Comparison of ENCODE assay signal across 8 mouse cellular contexts in genomic region chr4:106865415-106866110, GRCm38 (mm10). TPM values are rescaled to one million over a fixed set of nuclear protein-coding genes. Genes with fewer than 3 reads are reported as not detected.
A peak's percentile ranks its signal among the peaks of the same experiment; 100 is the strongest.
DNase-seq lines count a peak whose midpoint lies in the region; ATAC-seq and TF ChIP-seq lines count a peak whose summit lies in the region.

No protein-coding gene starts in this region.

- H3K4me2 ChIP-seq in lung, embryonic 14.5 days = peak overlapping the region; percentile 32
- H3K4me2 ChIP-seq in embryonic facial prominence, embryonic 14.5 days (ENCODE audit: low read depth, low read length) = peak overlapping the region; percentile 27
- peak overlapping the region; percentile 19 for H3K4me2 ChIP-seq in neural tube, embryonic 12.5 days (replicated peaks)

- peak; percentile 43 for ATAC-seq in lung, embryonic 14.5 days (ENCODE audit: insufficient read depth)
- ATAC-seq in embryonic facial prominence, embryonic 14.5 days (ENCODE audit: low read depth) = peak; percentile 30
- peak; percentile 64 for ATAC-seq in neural tube, embryonic 12.5 days (ENCODE audit: low FRiP score, low read depth)

- peak overlapping the region; percentile 44 for H3K9ac ChIP-seq in lung, embryonic 14.5 days
- H3K9ac ChIP-seq in embryonic facial prominence, embryonic 14.5 days (ENCODE audit: low read depth, low read length) = peak overlapping the region; percentile 47
- H3K9ac ChIP-seq in neural tube, embryonic 12.5 days = peak overlapping the region; percentile 26; the same call in 1 of the 2 replicates

- H3K4me3 ChIP-seq in lung, embryonic 14.5 days (ENCODE audit: low read depth, low read length) = no peak overlapping the region
- H3K4me3 ChIP-seq in embryonic facial prominence, embryonic 14.5 days (ENCODE audit: low read depth, low read length) = no peak overlapping the region
- no peak overlapping the region for H3K4me3 ChIP-seq in neural tube, embryonic 12.5 days

- no peak for TF ChIP-seq CTCF in lung, embryonic 14.5 days (IDR thresholded peaks at IDR 0.05; ENCODE audit: low read depth)

- WGBS in lung, embryonic 14.5 days = 8% methylated on average over 19 of the region's 19 CpGs
- WGBS in embryonic facial prominence, embryonic 14.5 days = 13% methylated on average over 18 of the region's 19 CpGs
- WGBS in neural tube, embryonic 12.5 days = 6% methylated on average over 19 of the region's 19 CpGs

- no peaks in the 10 kb centered on the region for H3K9me3 ChIP-seq in lung, embryonic 14.5 days (ENCODE audit: low read depth, low read length)
- no peaks in the 10 kb centered on the region for H3K9me3 ChIP-seq in embryonic facial prominence, embryonic 14.5 days (ENCODE audit: control insufficient read depth, low read length)
- no peaks in the 10 kb centered on the region for H3K9me3 ChIP-seq in neural tube, embryonic 12.5 days

- H3K27ac ChIP-seq in lung, embryonic 14.5 days (ENCODE audit: low read depth) = peak overlapping the region; percentile 95
- H3K27ac ChIP-seq in embryonic facial prominence, embryonic 14.5 days (replicated peaks; ENCODE audit: low read depth, low read length) = peak overlapping the region; percentile 89
- H3K27ac ChIP-seq in neural tube, embryonic 12.5 days = peak overlapping the region; percentile 72

- DNase-seq in lung, embryonic 14.5 days = peak; percentile 73
- no peak for DNase-seq in lung, postnatal 14 days
- peak; percentile 68 for DNase-seq in embryonic facial prominence, embryonic 14.5 days (ENCODE audit: low spot score)
- DNase-seq in kidney, postnatal 10 days = peak; percentile 75
- no peak for DNase-seq in spleen, postnatal 10 days (ENCODE audit: low spot score in 2 of 2)
- no peak for DNase-seq in adrenal gland, postnatal 36 days
- no peak for DNase-seq in left cerebral cortex, adult 9 months (ENCODE audit: low spot score in 2 of 2)

- peaks cover 44% of the 10 kb centered on the region for H3K4me1 ChIP-seq in lung, embryonic 14.5 days (ENCODE audit: insufficient read depth)
- H3K4me1 ChIP-seq in embryonic facial prominence, embryonic 14.5 days (ENCODE audit: control insufficient read depth, insufficient read depth, low read length) = peaks cover 63% of the 10 kb centered on the region
- peaks cover 50% of the 10 kb centered on the region for H3K4me1 ChIP-seq in neural tube, embryonic 12.5 days

- H3K27me3 ChIP-seq in lung, embryonic 14.5 days (ENCODE audit: insufficient read depth, low read length) = no peaks in the 10 kb centered on the region
- H3K27me3 ChIP-seq in embryonic facial prominence, embryonic 14.5 days (replicated peaks; ENCODE audit: control insufficient read depth, insufficient read depth, low read length) = no peaks in the 10 kb centered on the region
- no peaks in the 10 kb centered on the region for H3K27me3 ChIP-seq in neural tube, embryonic 12.5 days (replicated peaks)

- H3K36me3 ChIP-seq in lung, embryonic 14.5 days (ENCODE audit: insufficient read depth) = no peaks in the 10 kb centered on the region
- no peaks in the 10 kb centered on the region for H3K36me3 ChIP-seq in embryonic facial prominence, embryonic 14.5 days (ENCODE audit: control insufficient read depth, insufficient read depth, low read length)
- no peaks in the 10 kb centered on the region for H3K36me3 ChIP-seq in neural tube, embryonic 12.5 days

RNA-seq across cellular contexts. Expression of gene Ssbp3, which starts 44.9 kb away (rescaled TPM):
- polyA plus RNA-seq in lung, embryonic 14.5 days (2014; fragmentation: Nextera tagmentation; extraction: Ambion mirVana) = 69.5 and 80.2 TPM in 2 replicates
- 72.9 and 88.2 TPM in 2 replicates for polyA plus RNA-seq in embryonic facial prominence, embryonic 14.5 days (2014; fragmentation: Nextera tagmentation; extraction: Ambion mirVana)
- 308 and 332 TPM in 2 replicates for polyA plus RNA-seq in neural tube, embryonic 12.5 days (2016; fragmentation: Nextera tagmentation; extraction: Ambion mirVana)
- 10 to 100 TPM; 71.2 to 85.4 TPM for total RNA-seq in adrenal gland, postnatal 36 days (2021)

Comparison
In these comparisons a context has a peak if more than half of its experiments do, and no peak if none do; other contexts are left out.
1. DNase-seq: peak in lung, embryonic 14.5 days (single experiment), embryonic facial prominence, embryonic 14.5 days (single experiment) and kidney, postnatal 10 days (single experiment); none in lung, postnatal 14 days (single experiment), spleen, postnatal 10 days (0 of 2), adrenal gland, postnatal 36 days (0 of 2) and left cerebral cortex, adult 9 months (0 of 2).
2. Peak in every context shown above with its lines, with median percentiles within 50 percentile points of each other: ATAC-seq, H3K27ac ChIP-seq, H3K4me2 ChIP-seq and H3K9ac ChIP-seq.